Mouse (Mus musculus) E14TG2a.4 (cell line): ENCODE data around the gene Fermt3.

Experiments
- CTCF ChIP-seq: conservative IDR thresholded peaks from 2 replicates; pipeline ENCODE4 v1.5.1; 2014; ENCODE audit warnings: low read length
- NANOG ChIP-seq: IDR thresholded peaks from 2 replicates; pipeline ENCODE4 v1.6.1; 2014; ENCODE audit warnings: borderline replicate concordance, low read length, mixed read lengths
- POU5F1 ChIP-seq: IDR thresholded peaks from 2 replicates; pipeline ENCODE4 v1.6.1; 2014; ENCODE audit warnings: low read length, borderline replicate concordance

DNA sequence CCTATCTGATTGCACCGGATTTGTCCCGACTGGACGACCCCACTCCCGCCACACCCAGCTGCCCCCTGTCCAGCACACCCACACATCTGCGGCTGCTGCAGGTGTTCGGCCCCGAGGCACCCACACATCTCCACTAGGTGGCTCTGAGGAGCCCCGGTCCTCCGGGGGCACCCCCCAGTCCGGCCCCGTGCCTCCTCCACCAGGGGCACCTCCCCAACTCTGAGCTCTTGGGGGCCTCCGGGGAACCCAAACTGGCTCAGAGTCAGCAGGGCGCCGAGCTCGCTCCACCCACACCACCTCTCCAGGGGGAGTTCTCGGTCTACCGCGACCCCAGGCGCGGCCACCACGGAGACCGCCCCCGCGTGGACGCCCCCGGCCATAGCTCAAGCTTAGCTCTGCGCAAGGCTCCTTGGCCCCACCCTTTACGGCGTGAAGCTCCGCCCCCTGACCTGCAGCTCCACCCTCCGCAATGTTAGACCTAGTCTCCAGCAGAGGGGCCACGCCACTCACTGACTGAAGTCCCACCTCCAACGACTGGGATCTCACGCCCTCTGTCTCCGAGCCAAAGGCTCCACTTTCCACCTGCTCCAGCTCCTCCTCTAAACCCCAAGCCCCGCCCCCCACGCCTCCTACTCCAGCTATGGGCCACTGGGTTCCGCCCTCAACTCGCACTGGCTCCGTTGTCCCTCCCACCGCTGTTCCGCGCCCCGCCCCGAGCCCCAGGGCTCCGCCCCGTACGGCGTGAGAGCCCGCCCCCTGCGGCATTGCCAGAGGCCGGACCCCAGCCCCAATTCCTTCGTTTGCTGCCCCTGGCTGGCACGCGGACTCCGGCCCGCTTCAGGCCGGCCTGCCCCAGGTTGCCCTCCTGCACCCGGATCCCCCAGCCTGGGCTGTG is 39.5 kb downstream of the Fermt3 start:
- TF ChIP-seq CTCF (peak; percentile 29; the same call in 1 of the 2 replicates), NANOG (no peak), POU5F1 (no peak)
